Mouse (Mus musculus): ENCODE measurements around the gene Armh4.

DNA sequence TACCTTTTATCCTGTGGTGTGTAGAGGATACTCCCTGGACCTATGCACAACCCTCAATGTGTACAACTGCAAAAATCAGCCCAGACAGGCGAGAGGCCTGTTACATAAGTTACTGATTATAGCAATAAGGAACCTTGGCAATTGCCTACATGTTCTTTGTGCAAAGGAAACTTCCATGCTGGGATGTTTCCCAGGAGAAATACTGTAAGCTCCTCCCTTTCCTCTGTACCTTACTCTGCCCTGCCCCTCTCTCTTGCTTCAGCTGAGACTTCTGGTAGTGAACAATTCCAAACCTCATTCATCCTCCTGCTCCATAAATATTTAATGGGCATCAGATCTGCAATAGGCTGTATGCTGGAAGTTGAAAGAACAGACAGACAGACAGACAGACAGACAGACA is 145.8 kb downstream of the Armh4 start:
- TF ChIP-seq GATA1 (IDR thresholded peaks at IDR 0.05; ENCODE audit: borderline replicate concordance, low read length) (no peak), FLI1 (IDR thresholded peaks at IDR 0.05; ENCODE audit: low read length) (no peak)

Data from megakaryocyte, embryonic 14.5 days (primary cell).